Comparison of ENCODE assay signal across 11 mouse cellular contexts in the genomic region with DNA sequence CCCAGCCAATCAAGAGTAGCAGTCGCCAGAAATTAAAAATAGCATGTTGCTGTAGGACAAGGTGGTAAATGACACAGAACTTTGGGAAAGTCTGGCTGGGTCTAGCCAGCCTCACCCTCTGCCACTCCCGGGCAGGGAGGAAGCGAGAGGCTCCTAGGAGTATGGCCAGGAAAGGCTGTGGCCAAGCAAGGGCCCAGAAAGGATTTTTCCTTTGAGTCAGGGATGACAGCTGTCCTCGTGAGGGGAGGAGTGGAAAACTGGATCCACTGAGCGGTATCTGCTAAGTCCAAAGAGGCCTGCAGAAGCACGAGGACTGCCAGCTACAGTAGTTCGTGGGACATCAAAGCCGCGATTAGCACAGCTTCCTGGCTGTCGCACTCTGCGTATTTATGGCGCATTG.
A peak's percentile ranks its signal among the peaks of the same experiment; 100 is the strongest.
DNase-seq lines count a peak whose midpoint lies in the region; ATAC-seq lines count a peak whose summit lies in the region.
"Had no signal": no experiment of that assay in that cellular context is flagged by ENCODE, and none has a peak within 500 bp of the region (broad histone marks: within the 10 kb centered on the region; RNA-seq: fewer than 3 reads in every experiment).

No protein-coding gene starts in this region.

- H3K36me3 ChIP-seq in hindbrain, embryonic 10.5 days, result no peaks in the 10 kb centered on the region
- H3K36me3 ChIP-seq in hindbrain, embryonic 14.5 days (replicated peaks; ENCODE audit: control insufficient read depth, insufficient read depth), result no peaks in the 10 kb centered on the region
- no peaks in the 10 kb centered on the region for H3K36me3 ChIP-seq in heart, embryonic 14.5 days (ENCODE audit: control insufficient read depth, insufficient read depth, low read length)
- H3K36me3 ChIP-seq: embryonic facial prominence, embryonic 13.5 days; lung, embryonic 15.5 days had no signal

- H3K4me1 ChIP-seq in hindbrain, embryonic 10.5 days (replicated peaks), result peaks cover 36% of the 10 kb centered on the region
- H3K4me1 ChIP-seq in hindbrain, embryonic 14.5 days (replicated peaks; ENCODE audit: control insufficient read depth, insufficient read depth, low read length), result peaks cover 14% of the 10 kb centered on the region; the same call in 1 of the 2 replicates
- peaks cover 17 to 21% of the 10 kb centered on the region in 2 experiments for H3K4me1 ChIP-seq in heart, embryonic 14.5 days (ENCODE audit: control insufficient read depth in 2 of 2, insufficient read depth in 2 of 2, low read length in 2 of 2)
- H3K4me1 ChIP-seq: embryonic facial prominence, embryonic 13.5 days had no signal

- H3K4me2 ChIP-seq in hindbrain, embryonic 14.5 days (replicated peaks), result no peak overlapping the region
- H3K4me2 ChIP-seq in heart, embryonic 14.5 days (ENCODE audit: low read length), result peak overlapping the region; percentile 4; the same call in 1 of the 2 replicates
- H3K4me2 ChIP-seq: embryonic facial prominence, embryonic 13.5 days; lung, embryonic 15.5 days had no signal

- no peak overlapping the region for H3K9ac ChIP-seq in hindbrain, embryonic 14.5 days
- H3K9ac ChIP-seq in heart, embryonic 14.5 days (ENCODE audit: low read length), result no peak overlapping the region
- H3K9ac ChIP-seq: embryonic facial prominence, embryonic 13.5 days; lung, embryonic 15.5 days had no signal

- intact Hi-C loops in left cerebral cortex, postnatal 4 days (cut with DNase I), result loop anchor here (2.0 kb wide), 1 partner anchor 588 kb away; no protein-coding TSS in a partner anchor

- H3K9me3 ChIP-seq in hindbrain, embryonic 10.5 days, result no peaks in the 10 kb centered on the region
- no peaks in the 10 kb centered on the region for H3K9me3 ChIP-seq in hindbrain, embryonic 14.5 days (ENCODE audit: control insufficient read depth, low read length)
- H3K9me3 ChIP-seq in heart, embryonic 14.5 days (ENCODE audit: control insufficient read depth, low read length), result no peaks in the 10 kb centered on the region
- H3K9me3 ChIP-seq: embryonic facial prominence, embryonic 13.5 days; lung, embryonic 15.5 days had no signal

- no peak for ATAC-seq in hindbrain, embryonic 14.5 days (ENCODE audit: low FRiP score)
- ATAC-seq in heart, embryonic 14.5 days (ENCODE audit: insufficient number of reproducible peaks, insufficient read depth, low FRiP score, low read depth), result no peak
- ATAC-seq: CD4-positive, CD25-positive, alpha-beta regulatory T cell, adult 4 months had no signal

- H3K27ac ChIP-seq in hindbrain, embryonic 10.5 days, result peak overlapping the region; percentile 69
- no peak overlapping the region for H3K27ac ChIP-seq in hindbrain, embryonic 14.5 days
- H3K27ac ChIP-seq in heart, embryonic 14.5 days (replicated peaks in 1 of 2; ENCODE audit: control insufficient read depth in 1 of 2, insufficient read depth in 1 of 2, low read depth in 2 of 2, low read length in 2 of 2), result no peak overlapping the region; a peak in 1 of 4 replicates
- H3K27ac ChIP-seq: embryonic facial prominence, embryonic 13.5 days; lung, embryonic 15.5 days had no signal

- DNase-seq in hindbrain, embryonic 10.5 days (ENCODE audit: low spot score), result no peak
- no peak for DNase-seq in hindbrain, embryonic 14.5 days (ENCODE audit: low spot score)
- peak; percentile 72 for DNase-seq in gastrocnemius, adult 18-20 months (ENCODE audit: low spot score)
- DNase-seq in lung, postnatal 10 days, result peak; percentile 63
- DNase-seq in left cerebral cortex, postnatal 4 days, result no peak
- no peak for DNase-seq in thymus, postnatal 4 days
- DNase-seq in right cerebral cortex, postnatal 25 days, result no peak

- no peak overlapping the region for H3K4me3 ChIP-seq in hindbrain, embryonic 10.5 days
- no peak overlapping the region for H3K4me3 ChIP-seq in hindbrain, embryonic 14.5 days (replicated peaks; ENCODE audit: low read length)
- no peak overlapping the region for H3K4me3 ChIP-seq in heart, embryonic 14.5 days (ENCODE audit: control insufficient read depth in 1 of 2, insufficient read depth in 1 of 2, low read depth in 1 of 2, low read length in 2 of 2)
- H3K4me3 ChIP-seq: embryonic facial prominence, embryonic 13.5 days; lung, embryonic 15.5 days had no signal

- WGBS in hindbrain, embryonic 10.5 days, result 86% methylated on average over 12 of the region's 12 CpGs
- 83% methylated on average over 12 of the region's 12 CpGs for WGBS in hindbrain, embryonic 14.5 days
- 59% methylated on average over 12 of the region's 12 CpGs for WGBS in heart, embryonic 14.5 days

- 0 out of 2 replicates have a peak, but pooled peaks cover 4% of the 10 kb centered on the region for H3K27me3 ChIP-seq in hindbrain, embryonic 10.5 days (ENCODE audit: insufficient read depth, poor library complexity, severe bottlenecking)
- H3K27me3 ChIP-seq in hindbrain, embryonic 14.5 days (ENCODE audit: control insufficient read depth, insufficient read depth, low read length), result no peaks in the 10 kb centered on the region; the same call in 1 of the 2 replicates
- no peaks in the 10 kb centered on the region for H3K27me3 ChIP-seq in heart, embryonic 14.5 days (ENCODE audit: control insufficient read depth, insufficient read depth, low read length)
- H3K27me3 ChIP-seq: lung, embryonic 15.5 days had no signal

Comparison
In these comparisons a context has a peak if more than half of its experiments do, and no peak if none do; other contexts are left out.
1. DNase-seq: peak in gastrocnemius, adult 18-20 months (single experiment) and lung, postnatal 10 days (single experiment); none in hindbrain, embryonic 10.5 days (single experiment), hindbrain, embryonic 14.5 days (single experiment), left cerebral cortex, postnatal 4 days (single experiment), thymus, postnatal 4 days (single experiment) and right cerebral cortex, postnatal 25 days (single experiment).